Mouse (Mus musculus): Measurements from ENCODE around the gene Itgal. TPM values are rescaled to one million over a fixed set of nuclear protein-coding genes. Genes with fewer than 3 reads are reported as not detected.
"Not testable (repeated sequence)": the region's sequence is repeated elsewhere in the genome, so short reads cannot be mapped to it uniquely, and the experiment has no call there.

The Itgal gene
- 1.1 and 1.3 TPM in 2 replicates for polyA plus RNA-seq (2012; rRNA removed)

DNA sequence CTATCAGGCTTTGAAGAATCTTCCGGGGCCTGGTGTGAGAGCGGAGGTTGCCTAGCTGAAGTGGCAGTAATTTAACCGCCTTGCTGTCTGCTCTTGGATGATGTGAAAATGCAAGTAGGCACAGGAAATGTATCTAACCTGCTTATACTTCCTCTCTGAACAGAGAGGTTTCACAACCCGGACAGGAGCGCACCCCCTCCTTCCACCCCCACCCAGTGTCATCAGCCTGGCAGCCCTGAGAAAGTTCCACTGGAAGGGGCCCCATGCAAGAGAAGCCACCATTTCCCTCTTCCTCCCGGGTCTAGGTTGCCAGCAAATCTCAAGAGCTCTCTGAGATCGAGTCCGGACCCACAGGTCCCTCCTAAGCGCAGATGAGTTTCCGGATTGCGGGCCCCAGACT lies at the start of gene Itgal:
TSS of gene Itgal (plus strand) at position 163 of the 400 bp plus-strand sequence.
- no peak for TF ChIP-seq CTCF (IDR thresholded peaks at IDR 0.05; ENCODE audit: extremely low read depth, insufficient read depth, low read length)
- no peak for TF ChIP-seq POLR2A (IDR thresholded peaks at IDR 0.05; ENCODE audit: extremely low read depth, insufficient read depth, low read length)
- Histone ChIP-seq H3K27ac (ENCODE audit: insufficient read depth, low read length) (no peak within 1 kb of the TSS), H3K4me3 (ENCODE audit: insufficient read depth, low read length) (no peak within 1 kb of the TSS), H3K4me1 (ENCODE audit: control insufficient read depth, insufficient read depth, low read length) (no peaks in the 10 kb centered on the region)

DNA sequence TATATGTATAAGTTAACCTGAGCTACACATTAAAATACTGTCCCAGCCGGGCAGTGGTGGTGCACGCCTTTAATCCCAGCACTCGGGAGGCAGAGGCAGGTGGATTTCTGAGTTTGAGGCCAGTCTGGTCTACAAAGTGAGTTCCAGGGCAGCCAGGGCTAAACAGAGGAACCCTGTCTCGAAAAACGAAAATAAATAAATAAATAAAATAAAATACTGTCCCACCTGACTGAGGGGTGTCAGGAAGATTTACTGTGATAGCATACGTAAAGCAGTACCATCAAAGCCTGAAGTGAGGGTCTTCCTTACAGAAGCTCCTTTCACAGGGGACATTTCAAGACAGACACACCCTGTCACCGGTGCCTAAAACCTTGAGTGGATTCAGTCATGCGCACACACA lies 45.5 kb upstream of the Itgal start:
- H3K4me1 ChIP-seq (ENCODE audit: control insufficient read depth, insufficient read depth, low read length); H3K27ac ChIP-seq (ENCODE audit: insufficient read depth, low read length); H3K4me3 ChIP-seq (ENCODE audit: insufficient read depth, low read length): not testable (repeated sequence)

- H3K4me3 ChIP-seq (ENCODE audit: insufficient read depth, low read length) = no peak overlapping the region
- peaks cover 1% of the 10 kb centered on the region; the same call in 1 of the 2 replicates for H3K4me1 ChIP-seq (ENCODE audit: control insufficient read depth, insufficient read depth, low read length)
- TF ChIP-seq CTCF (IDR thresholded peaks at IDR 0.05; ENCODE audit: extremely low read depth, insufficient read depth, low read length) (peak; percentile 41), POLR2A (IDR thresholded peaks at IDR 0.05; ENCODE audit: extremely low read depth, insufficient read depth, low read length) (no peak)
- no peak overlapping the region for H3K27ac ChIP-seq (ENCODE audit: insufficient read depth, low read length)
These were observed 43.6 kb upstream of the Itgal start for GRCm38 (mm10) chr7:127252414-127252813.

GRCm38 (mm10) chr7:127253341-127253740 lies 42.7 kb upstream of the Itgal start:
- Histone ChIP-seq H3K27ac (ENCODE audit: insufficient read depth, low read length) (peak overlapping the region; percentile 91), H3K4me3 (ENCODE audit: insufficient read depth, low read length) (peak overlapping the region; percentile 45), H3K4me1 (ENCODE audit: control insufficient read depth, insufficient read depth, low read length) (peaks cover 1% of the 10 kb centered on the region; the same call in 1 of the 2 replicates)
- TF ChIP-seq CTCF (IDR thresholded peaks at IDR 0.05; ENCODE audit: extremely low read depth, insufficient read depth, low read length) (no peak), POLR2A (IDR thresholded peaks at IDR 0.05; ENCODE audit: extremely low read depth, insufficient read depth, low read length) (no peak)

GRCm38 (mm10) chr7:127253821-127254769 lies 42.0 kb upstream of the Itgal start:
- peak overlapping the region; percentile 91 for H3K27ac ChIP-seq (ENCODE audit: insufficient read depth, low read length)
- H3K4me1 ChIP-seq (ENCODE audit: control insufficient read depth, insufficient read depth, low read length) = peaks cover 1% of the 10 kb centered on the region; the same call in 1 of the 2 replicates
- peak overlapping the region; percentile 45 for H3K4me3 ChIP-seq (ENCODE audit: insufficient read depth, low read length)
- TF ChIP-seq CTCF (IDR thresholded peaks at IDR 0.05; ENCODE audit: extremely low read depth, insufficient read depth, low read length) (no peak), POLR2A (IDR thresholded peaks at IDR 0.05; ENCODE audit: extremely low read depth, insufficient read depth, low read length) (peak; percentile 60; the same call in 1 of the 2 replicates)

GRCm38 (mm10) chr7:127255008-127255407 lies 41.1 kb upstream of the Itgal start:
- peak overlapping the region; percentile 45; the same call in 1 of the 2 replicates for H3K4me3 ChIP-seq (ENCODE audit: insufficient read depth, low read length)
- peaks cover 1% of the 10 kb centered on the region; the same call in 1 of the 2 replicates for H3K4me1 ChIP-seq (ENCODE audit: control insufficient read depth, insufficient read depth, low read length)
- TF ChIP-seq POLR2A (IDR thresholded peaks at IDR 0.05; ENCODE audit: extremely low read depth, insufficient read depth, low read length) (no peak), CTCF (IDR thresholded peaks at IDR 0.05; ENCODE audit: extremely low read depth, insufficient read depth, low read length) (no peak)
- H3K27ac ChIP-seq (ENCODE audit: insufficient read depth, low read length) = peak overlapping the region; percentile 62; the same call in 1 of the 2 replicates

- H3K4me1 ChIP-seq (ENCODE audit: control insufficient read depth, insufficient read depth, low read length) = peaks cover 1% of the 10 kb centered on the region; the same call in 1 of the 2 replicates
- TF ChIP-seq CTCF (IDR thresholded peaks at IDR 0.05; ENCODE audit: extremely low read depth, insufficient read depth, low read length) (no peak), POLR2A (IDR thresholded peaks at IDR 0.05; ENCODE audit: extremely low read depth, insufficient read depth, low read length) (no peak)
- no peak overlapping the region for H3K4me3 ChIP-seq (ENCODE audit: insufficient read depth, low read length)
- H3K27ac ChIP-seq (ENCODE audit: insufficient read depth, low read length) = no peak overlapping the region
These were observed 40.1 kb upstream of the Itgal start for GRCm38 (mm10) chr7:127255965-127256364.

DNA sequence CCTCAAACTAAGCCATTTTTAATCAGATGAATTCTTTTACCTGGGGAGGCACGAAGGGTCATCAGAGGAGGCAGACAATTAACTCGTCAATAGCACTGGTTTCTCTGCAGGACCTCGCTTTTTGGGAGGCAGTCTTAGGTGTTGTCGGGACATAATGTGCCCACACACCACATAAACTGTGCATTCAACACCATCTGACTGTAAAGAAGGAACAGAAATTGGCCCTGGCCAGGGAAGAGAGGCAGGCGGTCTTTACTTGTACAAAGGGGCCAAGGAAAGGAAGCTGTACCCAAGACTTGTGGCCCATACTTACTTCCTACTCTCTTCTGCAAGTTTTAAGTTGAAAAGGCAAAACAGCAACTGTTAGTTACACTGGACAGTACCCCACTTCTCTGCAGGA lies 39.5 kb upstream of the Itgal start:
- TF ChIP-seq POLR2A (IDR thresholded peaks at IDR 0.05; ENCODE audit: extremely low read depth, insufficient read depth, low read length) (no peak), CTCF (IDR thresholded peaks at IDR 0.05; ENCODE audit: extremely low read depth, insufficient read depth, low read length) (no peak)
- Histone ChIP-seq H3K4me3 (ENCODE audit: insufficient read depth, low read length) (no peak overlapping the region), H3K4me1 (ENCODE audit: control insufficient read depth, insufficient read depth, low read length) (peaks cover 3% of the 10 kb centered on the region; the same call in 1 of the 2 replicates), H3K27ac (ENCODE audit: insufficient read depth, low read length) (no peak overlapping the region)

GRCm38 (mm10) chr7:127259186-127259905 lies 36.7 kb upstream of the Itgal start:
- H3K4me1 ChIP-seq (ENCODE audit: control insufficient read depth, insufficient read depth, low read length) = peaks cover 3% of the 10 kb centered on the region; the same call in 1 of the 2 replicates
- TF ChIP-seq POLR2A (IDR thresholded peaks at IDR 0.05; ENCODE audit: extremely low read depth, insufficient read depth, low read length) (no peak), CTCF (IDR thresholded peaks at IDR 0.05; ENCODE audit: extremely low read depth, insufficient read depth, low read length) (no peak)
- no peak overlapping the region for H3K27ac ChIP-seq (ENCODE audit: insufficient read depth, low read length)
- no peak overlapping the region for H3K4me3 ChIP-seq (ENCODE audit: insufficient read depth, low read length)
